Mouse (Mus musculus): ENCODE data around the gene Isca2. TPM values are rescaled to one million over a fixed set of nuclear protein-coding genes. Genes with fewer than 3 reads are reported as not detected.

Gene Isca2
- polyA plus RNA-seq, 1 experiment from 2014 or later, result 119 TPM

GRCm38 (mm10) chr12:84756016-84756415 lies 17.0 kb upstream of the Isca2 start:
- no peak for ATAC-seq (ENCODE audit: insufficient read depth, low FRiP score, low read depth)
- Histone ChIP-seq H3K4me1 (no peaks in the 10 kb centered on the region), H3K27me3 (replicated peaks) (no peaks in the 10 kb centered on the region), H3K4me2 (no peak overlapping the region), H3K27ac (no peak overlapping the region), H3K9me3 (no peaks in the 10 kb centered on the region), H3K4me3 (replicated peaks) (no peak overlapping the region), H3K9ac (no peak overlapping the region), H3K36me3 (peaks cover 24% of the 10 kb centered on the region)
- 91% methylated on average over 10 of the region's 10 CpGs for WGBS

- Histone ChIP-seq H3K9ac (no peak overlapping the region), H3K9me3 (no peaks in the 10 kb centered on the region), H3K4me2 (no peak overlapping the region), H3K4me3 (replicated peaks) (no peak overlapping the region), H3K27ac (no peak overlapping the region), H3K27me3 (replicated peaks) (no peaks in the 10 kb centered on the region), H3K36me3 (peaks cover 28% of the 10 kb centered on the region), H3K4me1 (no peaks in the 10 kb centered on the region)
- WGBS, result 73% methylated on average over 2 of the region's 2 CpGs
- ATAC-seq (ENCODE audit: insufficient read depth, low FRiP score, low read depth), result no peak
Measured at GRCm38 (mm10) chr12:84759063-84759462, 14.0 kb upstream of the Isca2 start.

- no peaks in the 10 kb centered on the region for H3K9me3 ChIP-seq
- WGBS, result 84% methylated on average over 5 of the region's 5 CpGs
- no peak overlapping the region for H3K27ac ChIP-seq
- H3K36me3 ChIP-seq, result peaks cover 13% of the 10 kb centered on the region; the same call in 1 of the 2 replicates
- H3K9ac ChIP-seq, result no peak overlapping the region
- no peak overlapping the region for H3K4me2 ChIP-seq
- H3K4me3 ChIP-seq (replicated peaks), result no peak overlapping the region
- H3K4me1 ChIP-seq, result no peaks in the 10 kb centered on the region
- H3K27me3 ChIP-seq (replicated peaks), result no peaks in the 10 kb centered on the region
- no peak for ATAC-seq (ENCODE audit: insufficient read depth, low FRiP score, low read depth)
Measured at GRCm38 (mm10) chr12:84762532-84762931, 10.5 kb upstream of the Isca2 start.

- Histone ChIP-seq H3K27me3 (replicated peaks) (no peaks in the 10 kb centered on the region), H3K36me3 (peaks cover 11% of the 10 kb centered on the region; the same call in 1 of the 2 replicates), H3K27ac (no peak overlapping the region), H3K4me2 (no peak overlapping the region), H3K4me1 (no peaks in the 10 kb centered on the region; the same call in 1 of the 2 replicates), H3K9me3 (no peaks in the 10 kb centered on the region), H3K9ac (no peak overlapping the region), H3K4me3 (replicated peaks) (no peak overlapping the region)
- ATAC-seq (ENCODE audit: insufficient read depth, low FRiP score, low read depth), result no peak
- WGBS, result 84% methylated on average over 13 of the region's 13 CpGs
Measured at GRCm38 (mm10) chr12:84763577-84764218, 9.4 kb upstream of the Isca2 start.

GRCm38 (mm10) chr12:84764756-84765155 lies 8.3 kb upstream of the Isca2 start:
- no peak overlapping the region for H3K9ac ChIP-seq
- H3K9me3 ChIP-seq, result no peaks in the 10 kb centered on the region
- no peak for ATAC-seq (ENCODE audit: insufficient read depth, low FRiP score, low read depth)
- WGBS, result 83% methylated on average over 7 of the region's 7 CpGs
- H3K4me1 ChIP-seq, result peaks cover 1% of the 10 kb centered on the region; the same call in 1 of the 2 replicates
- H3K27ac ChIP-seq, result no peak overlapping the region
- H3K4me2 ChIP-seq, result no peak overlapping the region
- no peaks in the 10 kb centered on the region for H3K27me3 ChIP-seq (replicated peaks)
- H3K4me3 ChIP-seq (replicated peaks), result no peak overlapping the region
- H3K36me3 ChIP-seq, result peaks cover 7% of the 10 kb centered on the region; the same call in 1 of the 2 replicates

- Histone ChIP-seq H3K27ac (no peak overlapping the region), H3K27me3 (replicated peaks) (no peaks in the 10 kb centered on the region), H3K4me3 (replicated peaks) (no peak overlapping the region), H3K9me3 (no peaks in the 10 kb centered on the region), H3K4me1 (peaks cover 5% of the 10 kb centered on the region; the same call in 1 of the 2 replicates), H3K36me3 (peaks cover 6% of the 10 kb centered on the region; the same call in 1 of the 2 replicates), H3K9ac (no peak overlapping the region), H3K4me2 (no peak overlapping the region)
- no peak for ATAC-seq (ENCODE audit: insufficient read depth, low FRiP score, low read depth)
- 89% methylated on average over 15 of the region's 15 CpGs for WGBS
Measured at GRCm38 (mm10) chr12:84765506-84765905, 7.5 kb upstream of the Isca2 start.

GRCm38 (mm10) chr12:84766113-84766735 lies 6.8 kb upstream of the Isca2 start:
- Histone ChIP-seq H3K4me2 (no peak overlapping the region), H3K4me3 (replicated peaks) (no peak overlapping the region), H3K27me3 (replicated peaks) (no peaks in the 10 kb centered on the region), H3K4me1 (peaks cover 9% of the 10 kb centered on the region; the same call in 1 of the 2 replicates), H3K9ac (no peak overlapping the region), H3K36me3 (peaks cover 4% of the 10 kb centered on the region; the same call in 1 of the 2 replicates), H3K27ac (no peak overlapping the region), H3K9me3 (no peaks in the 10 kb centered on the region)
- 0 out of 2 replicates have a peak, but pooled peaks have one; percentile 37 for ATAC-seq (ENCODE audit: insufficient read depth, low FRiP score, low read depth)
- 68% methylated on average over 5 of the region's 5 CpGs for WGBS

GRCm38 (mm10) chr12:84767510-84767909 lies 5.5 kb upstream of the Isca2 start:
- Histone ChIP-seq H3K27me3 (replicated peaks) (no peaks in the 10 kb centered on the region), H3K4me1 (peaks cover 13% of the 10 kb centered on the region), H3K9me3 (no peaks in the 10 kb centered on the region), H3K4me2 (no peak overlapping the region), H3K4me3 (replicated peaks) (no peak overlapping the region), H3K27ac (no peak overlapping the region), H3K36me3 (peaks cover 4% of the 10 kb centered on the region; the same call in 1 of the 2 replicates), H3K9ac (no peak overlapping the region)
- 75% methylated on average over 6 of the region's 6 CpGs for WGBS
- no peak for ATAC-seq (ENCODE audit: insufficient read depth, low FRiP score, low read depth)

GRCm38 (mm10) chr12:84769624-84770023 lies 3.4 kb upstream of the Isca2 start:
- H3K27me3 ChIP-seq (replicated peaks), result no peaks in the 10 kb centered on the region
- no peak overlapping the region for H3K4me2 ChIP-seq
- no peak overlapping the region for H3K27ac ChIP-seq
- ATAC-seq (ENCODE audit: insufficient read depth, low FRiP score, low read depth), result no peak
- no peaks in the 10 kb centered on the region for H3K36me3 ChIP-seq
- peaks cover 17% of the 10 kb centered on the region for H3K4me1 ChIP-seq
- 73% methylated on average over 7 of the region's 7 CpGs for WGBS
- H3K9ac ChIP-seq, result no peak overlapping the region
- no peaks in the 10 kb centered on the region for H3K9me3 ChIP-seq
- H3K4me3 ChIP-seq (replicated peaks), result no peak overlapping the region

GRCm38 (mm10) chr12:84771981-84772520 lies 1.0 kb upstream of the Isca2 start:
- Histone ChIP-seq H3K4me3 (replicated peaks) (peak overlapping the region; percentile 80), H3K9ac (peak overlapping the region; percentile 78), H3K27me3 (replicated peaks) (no peaks in the 10 kb centered on the region), H3K36me3 (no peaks in the 10 kb centered on the region), H3K4me2 (peak overlapping the region; percentile 61), H3K27ac (peak overlapping the region; percentile 99), H3K4me1 (peaks cover 17% of the 10 kb centered on the region), H3K9me3 (no peaks in the 10 kb centered on the region)
- 2% methylated on average over 10 of the region's 10 CpGs for WGBS
- no peak for ATAC-seq (ENCODE audit: insufficient read depth, low FRiP score, low read depth)

- Histone ChIP-seq H3K4me2 (peak overlapping the region; percentile 78), H3K4me3 (replicated peaks) (peak overlapping the region; percentile 80), H3K9ac (peak overlapping the region; percentile 76), H3K27ac (peak overlapping the region; percentile 63; the same call in 1 of the 2 replicates), H3K9me3 (no peaks in the 10 kb centered on the region), H3K27me3 (replicated peaks) (no peaks in the 10 kb centered on the region), H3K4me1 (peaks cover 17% of the 10 kb centered on the region; the same call in 1 of the 2 replicates), H3K36me3 (no peaks in the 10 kb centered on the region)
- WGBS, result 1% methylated on average over 20 of the region's 20 CpGs
- ATAC-seq (ENCODE audit: insufficient read depth, low FRiP score, low read depth), result peak; percentile 3; the same call in 1 of the 2 replicates
Measured at GRCm38 (mm10) chr12:84773476-84773875, 425 bp downstream of the Isca2 start.

GRCm38 (mm10) chr12:84774376-84774775 lies 1.3 kb downstream of the Isca2 start:
- Histone ChIP-seq H3K4me2 (no peak overlapping the region; the same call in 1 of the 2 replicates), H3K27ac (no peak overlapping the region), H3K36me3 (no peaks in the 10 kb centered on the region), H3K4me1 (peaks cover 17% of the 10 kb centered on the region; the same call in 1 of the 2 replicates), H3K4me3 (replicated peaks) (no peak overlapping the region), H3K9me3 (no peaks in the 10 kb centered on the region), H3K27me3 (replicated peaks) (no peaks in the 10 kb centered on the region), H3K9ac (no peak overlapping the region)
- no peak for ATAC-seq (ENCODE audit: insufficient read depth, low FRiP score, low read depth)
- 77% methylated on average over 6 of the region's 6 CpGs for WGBS

All from stomach, embryonic 15.5 days (tissue).